Mouse (Mus musculus) effector memory CD4-positive, alpha-beta T cell, adult 5 months (primary cell): ENCODE results near the gene Aox1. TPM values are rescaled to one million over a fixed set of nuclear protein-coding genes. Genes with fewer than 3 reads are reported as not detected.

ENCODE experiments used
- polyA plus RNA-seq: library from polyadenylated mRNA; unstranded; fragments of 100-300 nt; shearing (Covaris generic); gene quantifications from one replicate; pipeline ENCODE4 v1.2.1, GENCODE M21; 2017

Gene Aox1
- polyA plus RNA-seq, result 0.06 TPM

GRCm38 (mm10) chr1:58029636-58030117, at the start of gene Aox1:
Gene Aox1, plus strand, starts transcription at chr1:58029931.

GRCm38 (mm10) chr1:57995432-57996132, 34.1 kb upstream of the Aox1 start, which contains the start of gene Sgo2a:
Gene Sgo2a, plus strand, starts transcription at chr1:57995971.

GRCm38 (mm10) chr1:58018856-58019255, 10.9 kb upstream of the Aox1 start, which contains the start of gene Kctd18:
Gene Kctd18, minus strand, starts transcription at chr1:58018956.

DNA sequence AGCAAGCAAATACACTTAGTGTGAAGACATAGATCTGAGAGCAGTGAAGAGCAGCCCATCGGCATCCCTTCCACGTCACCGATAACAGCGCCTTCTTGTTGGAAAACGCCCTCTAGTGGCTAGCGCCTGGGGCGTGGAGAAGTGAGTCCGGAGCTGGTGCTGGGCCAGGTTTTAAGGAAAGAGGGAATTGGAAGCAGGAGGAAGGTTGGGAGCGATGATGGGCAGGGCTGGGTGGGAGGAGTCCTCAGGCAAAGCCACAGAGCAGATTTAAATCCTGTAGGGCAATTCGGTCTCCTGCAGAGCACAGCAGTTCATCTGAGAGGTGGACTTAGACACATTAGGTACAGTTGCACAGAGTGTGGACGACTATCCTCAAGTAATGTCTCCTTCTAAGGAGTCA, 83.1 kb downstream of the Aox1 start, which contains the start of gene Aox3:
Gene Aox3 (plus strand): TSS at position 251 of the 400 bp plus-strand sequence.

Other genes with a start within 250 kb of the Aox1 start
- gene Sgo2a, start 34.0 kb upstream of the Aox1 start, polyA plus RNA-seq, result 0.37 TPM
- 23.3 TPM for gene Kctd18, start 11.0 kb upstream of the Aox1 start, polyA plus RNA-seq
- gene Aox3, start 83.2 kb downstream of the Aox1 start, polyA plus RNA-seq, result not detected
- not detected for gene Aox4, start 180.5 kb downstream of the Aox1 start, polyA plus RNA-seq
- gene Aox2, start 248.4 kb downstream of the Aox1 start, polyA plus RNA-seq, result not detected